Mouse (Mus musculus) left cerebral cortex, adult 2 months (tissue): ENCODE results near the gene Sectm1b. TPM values are rescaled to one million over a fixed set of nuclear protein-coding genes. Genes with fewer than 3 reads are reported as not detected.
"Not testable (repeated sequence)": the region's sequence is repeated elsewhere in the genome, so short reads cannot be mapped to it uniquely, and the experiment has no call there.

Experiments
- DNase-seq, 2 experiments: peaks; one replicate each; pipeline ENCODE4 v3.0.0; 2021 to 2022; ENCODE audit warnings: low spot score in 2 of 2, mixed read lengths in 1 of 2; ENCODE audit errors: extremely low spot score in 1 of 2
- H3K27ac ChIP-seq: fragments of 200-600 bp; 2 replicates; pipeline ENCODE4 v1.8.1; 2022
- H3K4me3 ChIP-seq: fragments of 200-600 bp; 2 replicates; pipeline ENCODE4 v1.8.1; 2022
- CTCF ChIP-seq: fragments of 200-600 bp; IDR thresholded peaks from 2 replicates; pipeline ENCODE4 v1.8.1; 2022; ENCODE audit warnings: antibody characterized with exemption, mild to moderate bottlenecking, moderate library complexity
- intact Hi-C: fragments of 180-260 bp; cut with DNase I; formaldehyde crosslinking; loops from one replicate; pipeline ENCODE4 v1.15.1; 2025
- long read RNA-seq, 2 experiments: library from polyadenylated mRNA; stranded (forward); transcript quantifications; one replicate each; pipeline ENCODE4 v2.0.0; 2021; ENCODE audit warnings: borderline mapping rate in 2 of 2
- total RNA-seq, 2 experiments: library from RNA; stranded (reverse); gene quantifications; 2 replicates each; pipeline ENCODE4 v1.2.3; 2021

Sectm1b gene
- not detected for total RNA-seq
- long read RNA-seq, experiment 1 = 0 reads
- long read RNA-seq, experiment 2 = 0 reads

DNA sequence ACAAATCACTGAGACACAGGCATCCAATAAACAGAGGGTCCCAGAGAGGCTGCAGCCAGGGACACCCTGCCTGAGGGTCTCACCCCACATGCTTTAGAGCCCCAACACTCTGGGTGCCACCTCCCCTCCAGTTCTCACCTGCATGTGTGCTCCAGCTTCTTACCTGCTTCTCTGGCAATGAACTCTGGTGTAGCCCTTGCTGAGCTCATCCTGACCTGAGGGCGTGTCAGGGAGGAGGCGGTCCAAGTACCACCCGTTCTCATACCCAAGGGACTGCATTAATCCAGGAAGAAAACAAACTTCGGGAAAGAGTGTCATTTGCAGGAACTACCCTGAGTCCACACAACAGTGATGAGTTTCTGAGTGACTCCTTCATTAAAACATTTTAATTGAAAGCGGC lies at the start of gene Sectm1b:
Gene Sectm1b, minus strand, starts transcription at position 191 of the 400 bp plus-strand sequence.
- intact Hi-C loops = no loop called here
- Histone ChIP-seq H3K4me3 (no peak within 1 kb of the TSS), H3K27ac (no peak within 1 kb of the TSS)
- TF ChIP-seq CTCF = no peak
- DNase-seq = no peak

DNA sequence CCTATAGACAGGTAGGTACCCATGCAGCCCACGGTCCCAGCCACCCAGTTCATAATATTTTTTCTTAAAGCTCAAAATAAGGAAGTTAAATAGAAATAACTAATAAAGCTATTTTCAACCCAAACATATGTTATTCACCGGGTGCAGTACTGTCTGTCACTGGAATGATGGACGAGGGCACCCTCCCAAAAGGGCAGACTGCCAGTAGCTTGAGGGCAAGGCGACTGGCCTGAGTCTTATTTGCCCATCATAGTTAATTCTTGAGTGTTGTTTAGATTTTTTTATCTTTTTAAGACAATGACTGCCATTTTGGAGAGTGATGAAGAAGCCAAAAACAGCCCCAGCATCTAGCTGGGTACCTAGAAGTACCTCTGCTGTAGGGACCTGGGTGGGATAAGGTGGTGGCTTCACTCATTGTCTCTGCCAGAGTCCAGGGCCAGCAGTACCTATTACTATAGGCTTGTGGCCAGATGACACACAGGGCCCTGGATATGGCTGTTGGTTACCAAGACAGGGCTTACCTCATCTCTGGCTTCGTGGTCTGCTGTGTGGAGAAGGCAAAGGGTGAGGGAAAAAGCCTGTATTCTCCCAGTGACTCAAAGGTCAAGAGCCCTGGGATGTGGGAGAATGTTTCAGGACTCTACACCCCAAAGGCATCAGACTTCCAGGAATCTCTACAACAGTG lies 48.9 kb upstream of the Sectm1b start:
- TF ChIP-seq CTCF = no peak
- Histone ChIP-seq H3K27ac (no peak overlapping the region), H3K4me3 (no peak overlapping the region)
- intact Hi-C loops = no loop called here
- no peak for DNase-seq

DNA sequence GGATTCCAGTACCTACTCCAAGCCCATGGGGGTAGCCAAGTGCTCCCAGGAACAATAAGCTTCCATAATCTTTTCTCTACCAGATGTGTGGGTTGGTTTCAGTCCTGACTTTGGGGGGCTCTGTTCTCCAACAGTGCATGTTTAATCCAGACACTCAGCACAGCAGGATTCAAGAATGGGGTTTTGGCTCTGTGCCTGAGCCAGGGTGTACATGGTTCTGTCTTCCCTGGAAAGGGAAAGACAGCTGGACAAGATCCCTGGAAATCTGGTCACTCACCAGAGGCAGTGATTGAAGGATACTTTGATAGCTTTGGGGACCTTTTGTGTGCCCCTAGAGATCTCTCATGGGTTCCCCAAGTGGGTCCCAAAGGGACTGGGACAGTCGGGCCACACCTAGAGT lies 48.2 kb upstream of the Sectm1b start:
- Histone ChIP-seq H3K4me3 (no peak overlapping the region), H3K27ac (no peak overlapping the region)
- no peak for DNase-seq
- TF ChIP-seq CTCF = no peak
- intact Hi-C loops = no loop called here

DNA sequence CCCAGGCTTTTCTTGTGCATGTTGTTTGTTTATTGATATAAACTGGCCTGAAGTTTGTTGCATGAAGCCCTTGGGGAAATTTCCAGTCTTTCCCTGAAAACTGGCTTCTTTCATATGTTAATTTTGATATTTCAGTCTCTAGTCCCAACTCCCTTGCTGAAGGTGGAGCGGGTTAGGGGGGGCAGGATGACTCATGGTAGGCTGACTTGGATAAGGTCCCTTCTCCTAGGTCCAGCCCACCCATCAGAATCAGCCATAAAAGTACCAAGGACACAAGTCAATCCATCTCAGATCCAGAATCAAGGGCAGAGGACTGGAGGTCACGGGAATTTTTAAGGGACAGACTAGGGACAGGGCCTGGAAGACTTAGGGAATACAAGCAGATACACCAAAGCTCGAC lies 47.7 kb upstream of the Sectm1b start:
- intact Hi-C loops = no loop called here
- Histone ChIP-seq H3K27ac (no peak overlapping the region), H3K4me3 (no peak overlapping the region)
- no peak for DNase-seq
- TF ChIP-seq CTCF = no peak

DNA sequence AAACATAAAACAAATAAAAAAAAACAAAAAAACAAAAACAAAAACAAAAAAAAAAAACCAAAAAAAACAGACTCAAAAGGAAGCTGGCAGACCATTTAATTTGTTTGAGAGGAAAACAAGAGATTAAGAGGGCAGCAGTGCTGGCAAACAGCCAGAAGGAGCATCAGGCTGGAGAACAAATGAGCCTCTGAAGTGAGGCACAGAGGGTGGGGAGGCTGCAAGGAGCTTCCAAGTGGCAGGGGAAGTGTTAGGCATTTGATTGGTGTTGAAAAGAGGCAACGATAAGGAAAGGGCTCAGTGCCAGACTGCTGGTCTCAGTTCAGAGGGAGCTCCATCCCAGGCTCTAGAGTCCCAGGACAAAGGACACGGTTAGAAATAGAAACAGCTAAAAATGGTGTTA lies 46.6 kb upstream of the Sectm1b start:
- no peak for DNase-seq
- H3K27ac ChIP-seq = no peak overlapping the region
- intact Hi-C loops = no loop called here
- no peak overlapping the region for H3K4me3 ChIP-seq
- no peak for TF ChIP-seq CTCF

DNA sequence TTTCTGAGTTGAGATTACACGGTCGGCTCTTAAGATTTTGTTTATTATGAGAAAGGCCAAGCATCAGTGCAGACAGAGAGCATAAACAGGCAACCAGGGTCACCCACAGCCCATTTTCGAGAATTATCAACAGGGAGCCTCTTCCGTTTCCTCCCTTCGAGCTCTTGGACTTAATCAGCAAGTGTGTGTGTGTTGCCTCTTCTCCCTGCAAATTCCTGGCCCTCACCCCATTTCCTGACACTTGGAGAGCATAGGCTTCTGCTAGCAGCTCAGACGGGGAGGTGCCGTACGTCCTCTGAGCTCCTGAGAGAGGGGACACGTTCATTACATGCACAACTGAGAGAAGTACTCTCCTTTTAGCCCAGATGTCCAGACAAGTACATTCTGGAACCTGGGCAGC lies 44.7 kb upstream of the Sectm1b start:
- intact Hi-C loops = no loop called here
- DNase-seq = no peak
- no peak for TF ChIP-seq CTCF
- H3K4me3 ChIP-seq = no peak overlapping the region
- no peak overlapping the region for H3K27ac ChIP-seq

DNA sequence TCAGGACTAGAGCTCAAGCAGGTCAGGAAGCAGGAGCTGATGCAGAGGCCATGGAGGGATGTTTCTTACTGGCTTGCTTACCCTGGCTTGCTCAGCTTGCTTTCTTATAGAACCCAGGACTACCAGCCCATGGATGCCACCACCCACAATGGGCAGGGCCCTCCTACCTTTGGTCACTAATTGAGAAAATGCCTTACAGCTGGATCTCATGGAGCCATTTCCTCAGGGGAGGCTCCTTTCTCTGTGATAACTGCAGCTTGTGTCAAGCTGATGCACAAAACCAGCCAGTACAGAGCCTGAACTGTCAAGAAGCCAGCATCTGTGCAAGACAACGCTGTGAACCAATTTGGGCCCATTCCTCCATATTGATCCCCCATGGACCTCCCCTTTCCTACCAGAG lies 43.9 kb upstream of the Sectm1b start:
- intact Hi-C loops, DNase-seq, H3K4me3 ChIP-seq, H3K27ac ChIP-seq: not testable (repeated sequence)

DNA sequence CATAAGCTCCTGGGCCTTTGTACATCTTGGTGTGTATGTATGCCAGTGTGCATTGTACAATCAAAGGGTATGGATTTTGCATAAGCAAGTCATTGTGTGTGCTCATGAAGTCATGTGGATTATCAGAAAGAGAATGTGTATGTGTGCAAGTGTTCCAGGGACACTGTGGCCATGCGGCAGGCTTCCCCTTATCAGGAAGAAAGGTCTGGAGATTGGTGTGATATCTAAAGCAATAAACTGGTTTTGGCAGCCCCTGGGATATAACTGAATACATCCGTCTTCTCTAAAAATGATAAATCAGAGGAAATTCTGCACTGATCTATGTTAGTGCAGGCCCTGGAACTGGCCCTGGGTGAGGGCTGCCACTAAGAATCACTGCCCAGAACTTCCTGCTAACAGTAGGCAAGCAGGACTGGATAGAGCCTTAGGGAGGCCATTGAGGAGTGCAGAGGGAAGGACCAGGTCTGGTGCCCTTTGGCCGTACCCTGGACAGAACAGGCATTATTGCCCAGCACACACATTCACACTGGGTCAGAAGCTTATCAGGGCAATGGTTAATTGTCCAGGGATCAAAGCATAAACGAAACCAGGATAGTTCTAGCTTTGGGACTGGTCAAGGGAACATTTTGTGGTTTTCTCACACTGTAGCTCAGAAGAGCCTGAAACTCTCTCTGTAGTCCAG lies 37.9 kb upstream of the Sectm1b start:
- Histone ChIP-seq H3K27ac (no peak overlapping the region), H3K4me3 (no peak overlapping the region)
- no peak for DNase-seq
- TF ChIP-seq CTCF = no peak
- intact Hi-C loops = no loop called here

DNA sequence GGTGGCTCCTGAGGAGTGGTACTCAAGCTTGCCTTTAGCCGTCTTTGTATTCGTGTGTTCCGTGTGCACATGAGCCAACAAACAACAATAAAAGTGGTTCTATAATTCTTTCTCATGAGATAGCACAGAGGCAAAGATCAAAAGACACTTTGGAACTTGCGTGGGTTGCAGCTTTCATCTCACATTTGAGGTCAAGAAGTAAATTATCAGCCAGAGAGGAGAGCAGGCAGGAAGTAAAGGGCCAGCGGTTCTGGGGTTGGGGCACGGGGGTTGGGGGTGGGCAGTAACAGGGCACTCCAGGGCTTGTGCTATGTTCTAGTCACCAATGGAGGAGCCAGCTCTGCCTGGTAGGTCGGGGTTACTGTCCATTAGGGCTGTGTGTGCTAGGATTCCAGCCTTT lies 37.3 kb upstream of the Sectm1b start:
- TF ChIP-seq CTCF = no peak
- H3K27ac ChIP-seq = no peak overlapping the region
- DNase-seq = no peak
- intact Hi-C loops = no loop called here
- H3K4me3 ChIP-seq = no peak overlapping the region

DNA sequence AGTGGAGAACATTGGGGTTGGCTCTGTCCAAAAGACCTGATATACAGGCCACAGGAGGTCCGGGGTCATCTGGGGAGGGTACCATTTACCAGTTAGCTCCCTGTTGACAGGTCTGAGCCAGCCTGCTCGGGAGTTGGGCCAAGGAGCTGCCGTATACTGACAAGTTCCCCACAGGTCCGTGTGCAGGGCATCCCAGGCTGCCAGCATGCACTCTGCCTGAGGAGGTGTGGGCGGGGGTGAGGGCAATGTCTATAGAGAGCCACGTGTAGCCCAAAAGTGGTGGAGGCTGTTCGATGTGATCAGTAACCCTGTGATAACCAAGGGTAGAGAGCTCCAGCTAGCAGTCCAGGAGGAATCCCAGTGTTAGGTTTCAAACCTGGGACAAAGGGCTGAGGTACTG lies 36.4 kb upstream of the Sectm1b start:
- no peak overlapping the region for H3K27ac ChIP-seq
- intact Hi-C loops = no loop called here
- no peak overlapping the region for H3K4me3 ChIP-seq
- TF ChIP-seq CTCF = no peak
- DNase-seq = no peak

DNA sequence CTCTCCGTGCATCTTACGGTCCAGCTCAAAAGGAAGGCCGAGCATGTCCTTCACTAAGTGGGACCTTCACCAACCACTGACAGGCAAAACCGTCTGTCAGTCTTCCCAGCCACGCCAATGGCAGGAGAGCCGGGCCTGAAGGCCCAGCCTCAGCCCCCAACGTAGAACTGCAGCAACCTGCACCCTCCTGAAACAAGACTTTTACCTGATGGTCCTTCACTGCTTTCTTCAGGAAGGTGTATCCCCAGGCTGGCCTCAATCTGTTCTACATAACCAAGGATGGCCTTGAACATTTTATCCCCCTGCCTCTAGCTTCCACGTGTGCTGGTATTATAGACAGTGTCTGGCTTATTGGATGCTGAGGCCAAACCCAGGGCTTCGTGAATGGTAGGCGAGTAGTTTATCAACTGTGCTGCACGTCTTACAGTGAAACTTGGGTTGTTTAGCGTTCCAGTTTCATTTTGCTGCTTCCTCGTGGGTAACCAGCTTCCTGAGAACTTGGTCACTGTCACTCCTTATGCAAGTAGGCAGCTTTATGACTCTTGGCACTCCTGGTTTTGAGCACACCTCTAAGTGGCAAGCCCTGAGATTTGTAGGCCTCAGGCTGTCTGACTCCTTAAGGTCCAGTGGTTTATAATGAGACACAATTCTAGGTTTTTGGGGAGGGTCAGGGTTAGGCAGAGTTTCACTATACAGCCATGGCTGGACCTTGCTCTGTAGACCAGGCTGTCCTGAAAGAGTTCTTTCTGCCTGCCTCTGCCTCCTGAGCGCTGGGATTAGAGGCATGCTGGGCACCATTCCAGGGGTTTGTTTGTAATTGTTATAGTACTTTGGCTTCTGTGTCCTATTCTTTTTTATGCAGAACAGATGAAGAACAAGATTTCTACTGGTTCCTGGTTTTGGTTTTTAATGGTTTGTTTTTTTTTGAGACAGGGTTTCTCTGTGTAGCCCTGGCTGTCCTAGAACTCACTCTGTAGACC lies 29.5 kb upstream of the Sectm1b start:
- H3K4me3 ChIP-seq = no peak overlapping the region
- intact Hi-C loops = no loop called here

DNA sequence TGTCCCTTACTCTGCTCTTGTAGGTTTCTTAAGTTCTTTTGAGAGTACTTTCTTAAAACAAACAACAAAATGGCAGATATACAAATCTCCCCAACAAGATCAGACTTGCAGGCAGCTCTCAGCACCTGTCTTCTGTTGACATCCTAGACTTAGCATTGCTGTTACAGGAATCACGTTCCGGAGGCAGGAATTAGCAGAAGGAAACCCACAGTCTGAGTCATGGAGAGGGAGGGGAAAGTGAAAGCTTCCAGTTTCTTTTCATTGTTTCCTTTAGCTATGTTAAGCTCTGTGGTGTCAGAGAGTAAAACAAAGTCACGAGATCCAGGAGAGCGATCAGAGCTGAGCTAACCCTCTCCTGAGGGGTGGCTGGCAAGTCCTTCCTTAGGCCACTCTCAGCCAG lies 27.6 kb upstream of the Sectm1b start:
- no peak for TF ChIP-seq CTCF
- DNase-seq = no peak
- intact Hi-C loops = no loop called here
- H3K4me3 ChIP-seq = no peak overlapping the region
- no peak overlapping the region for H3K27ac ChIP-seq

More for the DNA sequence above, 29.5 kb upstream of the Sectm1b start:
- TF ChIP-seq CTCF = no peak
- DNase-seq = no peak
- H3K27ac ChIP-seq = no peak overlapping the region
